In genomic region chr10:20218866-20219265, GRCm38 (mm10) we compare ENCODE assay signal across 10 mouse cellular contexts.
"Had no signal": no experiment of that assay in that cellular context is flagged by ENCODE, and none has a peak within 500 bp of the region (broad histone marks: within the 10 kb centered on the region; RNA-seq: fewer than 3 reads in every experiment).

No protein-coding gene starts in this region.

- H3K36me3 ChIP-seq: liver, embryonic 13.5 days; neural tube, embryonic 13.5 days had no signal

- H3K9me3 ChIP-seq: liver, embryonic 13.5 days; neural tube, embryonic 13.5 days had no signal

- H3K27ac ChIP-seq: kidney, postnatal 0 days; liver, embryonic 13.5 days; neural tube, embryonic 13.5 days had no signal

- H3K9ac ChIP-seq: liver, embryonic 13.5 days; neural tube, embryonic 13.5 days had no signal

- H3K27me3 ChIP-seq: liver, embryonic 13.5 days; neural tube, embryonic 13.5 days had no signal

- H3K4me2 ChIP-seq: liver, embryonic 13.5 days; midbrain, embryonic 11.5 days; neural tube, embryonic 13.5 days had no signal

- H3K4me3 ChIP-seq: liver, embryonic 13.5 days; neural tube, embryonic 13.5 days had no signal

- DNase-seq: kidney, adult 2 months; kidney, postnatal 25 days; liver, embryonic 13.5 days; lung, adult 2 months; lung, postnatal 14 days; lung, postnatal 4 days; midbrain, embryonic 14.5 days had no signal
